Mouse (Mus musculus) CH12.LX (cell line): ENCODE measurements around the gene Tmem114. TPM values are rescaled to one million over a fixed set of nuclear protein-coding genes. Genes with fewer than 3 reads are reported as not detected.

Experiments used
- DNase-seq: peaks from one replicate; pipeline ENCODE4 v3.0.0-alpha.2; 2013; ENCODE audit errors: extremely low read depth
- H3K27ac ChIP-seq: 2 replicates; pipeline ENCODE4 v1.5.1; 2012; ENCODE audit warnings: low read depth, mild to moderate bottlenecking, control low read depth, moderate library complexity; ENCODE audit not compliant: insufficient read depth
- H3K27me3 ChIP-seq: replicated peaks from 2 replicates; pipeline ENCODE3; 2012; ENCODE audit warnings: inconsistent platforms
- H3K36me3 ChIP-seq, 2 experiments: replicated peaks in 1 of 2; 2 replicates each; pipeline versions ENCODE3 to v1.6.1; 2012; ENCODE audit warnings: inconsistent platforms in 1 of 2, low read length in 1 of 2, mild to moderate bottlenecking in 1 of 2, mixed read lengths in 1 of 2, moderate library complexity in 1 of 2; ENCODE audit not compliant: control insufficient read depth in 1 of 2, insufficient read depth in 1 of 2
- H3K4me1 ChIP-seq, 2 experiments: 2 replicates each; pipeline ENCODE4 v1.6.1; 2012; ENCODE audit warnings: inconsistent platforms in 1 of 2, moderate library complexity in 1 of 2; ENCODE audit not compliant: insufficient read depth in 2 of 2, control insufficient read depth in 1 of 2
- H3K4me2 ChIP-seq: 2 replicates; pipeline ENCODE4 v1.6.1; 2012; ENCODE audit warnings: low read depth, mild to moderate bottlenecking, control low read depth; ENCODE audit not compliant: poor library complexity, insufficient read depth, severe bottlenecking
- H3K4me3 ChIP-seq, 3 experiments: fragments of 150-350 bp in 1 of 3; sonication (generic) in 1 of 3; replicated peaks in 1 of 3; 2 replicates each; pipeline versions ENCODE3 to v1.5.1; 2011 to 2012; ENCODE audit warnings: low read depth in 2 of 3, low read length in 2 of 3, mild to moderate bottlenecking in 2 of 3, moderate library complexity in 2 of 3, control low read depth in 1 of 3, improper control_type of control experiment in 1 of 3, inconsistent platforms in 1 of 3, mixed read lengths in 1 of 3; ENCODE audit not compliant: poor library complexity in 1 of 3
- H3K79me2 ChIP-seq: replicated peaks from 2 replicates; pipeline ENCODE4 v1.6.1; 2012; ENCODE audit warnings: mild to moderate bottlenecking, moderate library complexity; ENCODE audit not compliant: control insufficient read depth, poor library complexity, insufficient read depth, severe bottlenecking; ENCODE audit errors: extremely low read depth
- H3K9ac ChIP-seq: 2 replicates; pipeline ENCODE4 v1.6.1; 2012; ENCODE audit warnings: low read depth, mild to moderate bottlenecking, control low read depth, moderate library complexity; ENCODE audit not compliant: insufficient read depth
- H3K9me3 ChIP-seq: replicated peaks from 2 replicates; pipeline ENCODE3; 2012; ENCODE audit warnings: low read length, inconsistent platforms, mixed read lengths
- BHLHE40 ChIP-seq: IDR thresholded peaks from 2 replicates; pipeline ENCODE4 v1.6.1; 2011; ENCODE audit warnings: mild to moderate bottlenecking, low read depth, low read length, improper control_type of control experiment
- CHD1 ChIP-seq: IDR thresholded peaks from 2 replicates; pipeline ENCODE4 v1.6.1; 2012; ENCODE audit warnings: low read depth, low read length, improper control_type of control experiment, inconsistent platforms
- CHD2 ChIP-seq: IDR thresholded peaks from 2 replicates; pipeline ENCODE4 v1.6.1; 2011; ENCODE audit warnings: low read length, improper control_type of control experiment
- CTCF ChIP-seq, 2 experiments: IDR thresholded peaks in 1 of 2; conservative IDR thresholded peaks in 1 of 2; 2 replicates each; pipeline ENCODE4 v1.5.1; 2011 to 2012; ENCODE audit warnings: low read depth in 2 of 2, low read length in 2 of 2, improper control_type of control experiment in 1 of 2, inconsistent platforms in 1 of 2, mild to moderate bottlenecking in 1 of 2, moderate library complexity in 1 of 2
- E2F4 ChIP-seq: IDR thresholded peaks from 2 replicates; pipeline ENCODE4 v1.6.1; 2011; ENCODE audit warnings: low read depth, low read length, improper control_type of control experiment; ENCODE audit not compliant: insufficient replicate concordance
- ELF1 ChIP-seq: IDR thresholded peaks from 2 replicates; pipeline ENCODE4 v1.6.1; 2014; ENCODE audit warnings: low read depth, mild to moderate bottlenecking, inconsistent platforms, low read length, improper control_type of control experiment
- EP300 ChIP-seq: IDR thresholded peaks from 2 replicates; pipeline ENCODE4 v1.6.1; 2011; ENCODE audit warnings: low read length, improper control_type of control experiment
- ETS1 ChIP-seq: conservative IDR thresholded peaks from 2 replicates; pipeline ENCODE4 v1.6.1; 2012; ENCODE audit warnings: low read depth, mild to moderate bottlenecking, inconsistent platforms, low read length, improper control_type of control experiment, moderate library complexity
- GABPA ChIP-seq: IDR thresholded peaks from 2 replicates; pipeline ENCODE4 v1.6.1; 2012; ENCODE audit warnings: low read depth, low read length, improper control_type of control experiment, inconsistent platforms; ENCODE audit not compliant: insufficient replicate concordance
- HCFC1 ChIP-seq: IDR thresholded peaks from 2 replicates; pipeline ENCODE4 v1.6.1; 2012; ENCODE audit warnings: low read depth, mild to moderate bottlenecking, inconsistent platforms, low read length, improper control_type of control experiment
- IRF4 ChIP-seq: IDR thresholded peaks from 2 replicates; pipeline ENCODE4 v1.6.1; 2014; ENCODE audit warnings: low read depth, mild to moderate bottlenecking, inconsistent platforms, low read length, improper control_type of control experiment
- JUN ChIP-seq: IDR thresholded peaks from 2 replicates; pipeline ENCODE4 v1.6.1; 2011; ENCODE audit warnings: low read depth, mild to moderate bottlenecking, low read length, improper control_type of control experiment, moderate library complexity; ENCODE audit not compliant: insufficient read depth
- JUND ChIP-seq: conservative IDR thresholded peaks from 2 replicates; pipeline ENCODE4 v1.6.1; 2011; ENCODE audit warnings: low read depth, low read length, improper control_type of control experiment
- MAFK ChIP-seq: IDR thresholded peaks from 2 replicates; pipeline ENCODE4 v1.6.1; 2011; ENCODE audit warnings: low read length, improper control_type of control experiment; ENCODE audit not compliant: insufficient replicate concordance
- MAX ChIP-seq: IDR thresholded peaks from 2 replicates; pipeline ENCODE4 v1.6.1; 2011; ENCODE audit warnings: low read length, improper control_type of control experiment
- MAZ ChIP-seq: IDR thresholded peaks from 2 replicates; pipeline ENCODE4 v1.6.1; 2012; ENCODE audit warnings: low read depth, mild to moderate bottlenecking, inconsistent platforms, low read length, improper control_type of control experiment, moderate library complexity
- MEF2A ChIP-seq: IDR thresholded peaks from 2 replicates; pipeline ENCODE4 v1.6.1; 2014; ENCODE audit warnings: low read depth, mild to moderate bottlenecking, inconsistent platforms, low read length, improper control_type of control experiment, borderline replicate concordance
- MXI1 ChIP-seq: IDR thresholded peaks from 2 replicates; pipeline ENCODE4 v1.6.1; 2011; ENCODE audit warnings: mild to moderate bottlenecking, low read depth, low read length, improper control_type of control experiment
- MYC ChIP-seq: IDR thresholded peaks from 2 replicates; pipeline ENCODE4 v1.6.1; 2011; ENCODE audit warnings: low read depth, mild to moderate bottlenecking, improper control_type of control experiment, low read length
- NELFE ChIP-seq: IDR thresholded peaks from 2 replicates; pipeline ENCODE4 v1.6.1; 2011; ENCODE audit warnings: low read depth, low read length, improper control_type of control experiment
- NRF1 ChIP-seq: IDR thresholded peaks from 2 replicates; pipeline ENCODE4 v1.6.1; 2014; ENCODE audit warnings: low read depth, mild to moderate bottlenecking, inconsistent platforms, low read length, improper control_type of control experiment, moderate library complexity
- PAX5 ChIP-seq: IDR thresholded peaks from 2 replicates; pipeline ENCODE4 v1.6.1; 2012; ENCODE audit warnings: low read length, inconsistent platforms, mixed read lengths
- POLR2A ChIP-seq: IDR thresholded peaks from 2 replicates; pipeline ENCODE4 v1.6.1; 2011; ENCODE audit warnings: low read depth, mild to moderate bottlenecking, improper control_type of control experiment, low read length
- POLR2AphosphoS2 ChIP-seq: IDR thresholded peaks from 2 replicates; pipeline ENCODE4 v1.6.1; 2011; ENCODE audit warnings: low read depth, low read length, improper control_type of control experiment
- RAD21 ChIP-seq: IDR thresholded peaks from 2 replicates; pipeline ENCODE4 v1.6.1; 2011; ENCODE audit warnings: low read depth, mild to moderate bottlenecking, low read length, improper control_type of control experiment, moderate library complexity
- RCOR1 ChIP-seq: conservative IDR thresholded peaks from 2 replicates; pipeline ENCODE4 v1.6.1; 2012; ENCODE audit warnings: low read depth, mild to moderate bottlenecking, inconsistent platforms, low read length, improper control_type of control experiment
- SMC3 ChIP-seq: IDR thresholded peaks from 2 replicates; pipeline ENCODE4 v1.6.1; 2011; ENCODE audit warnings: low read depth, low read length, improper control_type of control experiment
- TBP ChIP-seq: conservative IDR thresholded peaks from 2 replicates; pipeline ENCODE4 v1.6.1; 2011; ENCODE audit warnings: low read depth, low read length, improper control_type of control experiment
- TCF12 ChIP-seq: IDR thresholded peaks from 2 replicates; pipeline ENCODE4 v1.6.1; 2014; ENCODE audit warnings: low read depth, mild to moderate bottlenecking, inconsistent platforms, low read length, improper control_type of control experiment
- UBTF ChIP-seq: IDR thresholded peaks from 2 replicates; pipeline ENCODE4 v1.6.1; 2012; ENCODE audit warnings: low read depth, mild to moderate bottlenecking, inconsistent platforms, low read length, improper control_type of control experiment, moderate library complexity
- USF1 ChIP-seq: IDR thresholded peaks from 2 replicates; pipeline ENCODE4 v1.6.1; 2014; ENCODE audit warnings: low read depth, mild to moderate bottlenecking, inconsistent platforms, low read length, improper control_type of control experiment
- USF2 ChIP-seq: conservative IDR thresholded peaks from 2 replicates; pipeline ENCODE4 v1.6.1; 2011; ENCODE audit warnings: low read depth, low read length, improper control_type of control experiment
- ZC3H11A ChIP-seq: IDR thresholded peaks from 2 replicates; pipeline ENCODE4 v1.6.1; 2012; ENCODE audit warnings: low read depth, mild to moderate bottlenecking, inconsistent platforms, low read length, improper control_type of control experiment
- ZKSCAN1 ChIP-seq: IDR thresholded peaks from 2 replicates; pipeline ENCODE4 v1.6.1; 2012; ENCODE audit warnings: low read depth, inconsistent platforms, low read length, improper control_type of control experiment, borderline replicate concordance
- ZMIZ1 ChIP-seq: IDR thresholded peaks from 2 replicates; pipeline ENCODE4 v1.6.1; 2012; ENCODE audit warnings: low read depth, mild to moderate bottlenecking, inconsistent platforms, low read length, improper control_type of control experiment
- ZNF384 ChIP-seq: IDR thresholded peaks from 2 replicates; pipeline ENCODE4 v1.6.1; 2012; ENCODE audit warnings: low read depth, low read length, improper control_type of control experiment, inconsistent platforms
- dilution Hi-C: fragments of 300-500 bp; cut with MboI; formaldehyde crosslinking; loops from 2 replicates; pipeline ENCODE4 v1.14.3; 2020; ENCODE audit warnings: low sequenced_read_pairs; ENCODE audit not compliant: extremely low pct_unique_long_range_greater_than_20kb, extremely low pct_ligation_motif_present
- in situ Hi-C: fragments of 300-500 bp; cut with MboI; formaldehyde crosslinking; loops from 3 replicates; pipeline ENCODE4 v1.14.3; 2019; ENCODE audit warnings: low sequenced_read_pairs, low pct_ligation_motif_present, low pct_unique_long_range_greater_than_20kb, mixed read lengths
- polyA plus RNA-seq: library from polyadenylated mRNA; unstranded; fragments of >175 nt; gene quantifications from 2 replicates; pipeline ENCODE4 v1.2.1, GENCODE M21; 2012; ENCODE audit warnings: low read depth; ENCODE audit not compliant: insufficient read length
- total RNA-seq, 2 experiments: library from RNA; depleted of rRNA; stranded (reverse); fragments of 300-350 nt in 1 of 2; fragments of >200 nt in 1 of 2; gene quantifications; 2 replicates each; pipeline ENCODE4 v1.2.3; 2012 to 2014

Tmem114 gene
- total and polyA plus RNA-seq, 3 experiments = not detected

DNA sequence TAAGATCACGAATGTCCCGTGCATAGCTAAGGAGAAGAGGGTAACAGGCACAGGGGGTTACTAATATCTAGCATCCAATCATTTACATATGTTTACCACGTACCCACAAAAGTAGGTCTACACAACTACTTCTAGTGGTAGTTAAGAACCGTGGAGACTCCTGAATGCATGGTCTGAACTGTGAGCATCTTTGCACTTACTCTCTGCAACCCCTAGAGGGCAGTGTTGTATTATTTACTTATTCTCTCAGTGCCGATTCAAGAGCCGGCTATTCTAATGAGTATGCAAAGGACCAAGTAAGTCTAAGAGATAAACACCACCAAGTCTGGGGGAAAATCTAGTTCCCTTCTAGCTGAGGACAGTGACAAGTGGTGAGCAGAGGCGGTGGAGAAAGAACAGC is 12.7 kb downstream of the Tmem114 start (continued):
- TF ChIP-seq MEF2A (peak; percentile 64), IRF4 (peak; percentile 59; the same call in 1 of the 2 replicates), JUN (peak; percentile 24; the same call in 1 of the 2 replicates), E2F4 (no peak), CTCF (conservative IDR thresholded peaks at IDR 0.05 in 1 of 2, IDR thresholded peaks at IDR 0.05 in 1 of 2; ENCODE audit: low read depth in 2 of 2, low read length in 2 of 2) (peak; percentile 96 to 98), MAFK (peak; percentile 27; the same call in 1 of the 2 replicates), UBTF (no peak), NELFE (peak; percentile 51; the same call in 1 of the 2 replicates), MYC (peak; percentile 82; the same call in 1 of the 2 replicates), POLR2A (no peak), ETS1 (no peak), ZC3H11A (peak; percentile 17; the same call in 1 of the 2 replicates), PAX5 (no peak), POLR2AphosphoS2 (no peak), ZMIZ1 (no peak), CHD1 (no peak), USF1 (no peak), ZKSCAN1 (no peak), RCOR1 (no peak), TCF12 (peak; percentile 37; the same call in 1 of the 2 replicates)

DNA sequence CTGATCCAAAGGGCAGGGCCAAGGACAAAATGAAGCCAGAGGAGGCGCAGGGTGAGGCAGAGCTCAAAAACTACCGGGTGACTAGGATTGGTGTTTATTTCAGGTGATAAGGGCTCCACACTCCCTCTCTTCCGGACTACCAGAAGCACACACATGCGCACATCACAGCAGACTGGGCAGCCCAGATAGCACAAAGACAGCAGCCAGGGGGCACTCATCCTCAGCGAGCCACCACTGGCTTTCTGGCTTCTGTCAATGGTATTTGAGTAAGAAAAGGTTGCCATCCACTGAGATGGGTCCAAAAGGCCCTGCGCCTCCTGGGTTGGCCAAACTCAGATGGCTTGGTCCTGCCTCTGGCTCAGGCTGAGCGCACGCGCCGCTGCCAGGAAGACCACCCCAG is 15.7 kb downstream of the Tmem114 start:
- dilution Hi-C loops (no loop called here), in situ Hi-C loops (no loop called here)
- Histone ChIP-seq H3K79me2 (no peaks in the 10 kb centered on the region), H3K4me1 (peaks cover 2 to 5% of the 10 kb centered on the region in 2 experiments; a peak in 3 of 4 replicates), H3K36me3 (no peaks in the 10 kb centered on the region), H3K4me2 (peak overlapping the region; percentile 23; the same call in 1 of the 2 replicates), H3K9ac (no peak overlapping the region), H3K9me3 (peaks cover 6% of the 10 kb centered on the region), H3K27ac (no peak overlapping the region), H3K27me3 (peaks cover 76% of the 10 kb centered on the region), H3K4me3 (peak overlapping the region in 1 of 3 experiments; percentile 14)
- peak; percentile 62 for DNase-seq
- TF ChIP-seq NELFE (no peak), ELF1 (peak; percentile 89), JUND (no peak), PAX5 (no peak), MEF2A (no peak), MAZ (no peak), BHLHE40 (0 out of 2 replicates have a peak, but pooled peaks have one; percentile 1), TBP (0 out of 2 replicates have a peak, but pooled peaks have one; percentile 33), GABPA (no peak), UBTF (no peak), EP300 (no peak), JUN (no peak), RAD21 (no peak; the same call in 1 of the 2 replicates), MYC (no peak), TCF12 (no peak), RCOR1 (no peak), CHD2 (no peak), ZNF384 (no peak; the same call in 1 of the 2 replicates), MAX (no peak), E2F4 (no peak), MXI1 (no peak), HCFC1 (no peak), MAFK (no peak), USF2 (no peak), POLR2A (peak; percentile 56), SMC3 (peak; percentile 38), ZKSCAN1 (no peak), CHD1 (no peak), NRF1 (peak; percentile 88)
